Mouse (Mus musculus) myocyte (in vitro differentiated cells): ENCODE measurements around the gene Serpinb1a. TPM values are rescaled to one million over a fixed set of nuclear protein-coding genes. Genes with fewer than 3 reads are reported as not detected.

Source experiments
- H3K27me3 ChIP-seq: one replicate; pipeline ENCODE4 v1.6.1; 2011; ENCODE audit not compliant: control insufficient read depth, insufficient read depth, insufficient read length
- H3K36me3 ChIP-seq: one replicate; pipeline ENCODE4 v1.6.1; 2011; ENCODE audit not compliant: control insufficient read depth, insufficient read depth
- H3K4me2 ChIP-seq: one replicate; pipeline ENCODE4 v1.6.1; 2011; ENCODE audit warnings: low read depth, control low read depth
- H3K4me3 ChIP-seq: one replicate; pipeline ENCODE4 v1.5.1; 2011; ENCODE audit warnings: mild to moderate bottlenecking, control low read depth, moderate library complexity
- H3K79me2 ChIP-seq: one replicate; pipeline ENCODE4 v1.6.1; 2011; ENCODE audit not compliant: control insufficient read depth, insufficient read depth
- H3ac ChIP-seq: one replicate; pipeline ENCODE4 v1.6.1; 2011; ENCODE audit not compliant: control insufficient read depth, insufficient read length
- CEBPB ChIP-seq: IDR thresholded peaks from 2 replicates; pipeline ENCODE4 v1.6.1; 2011; ENCODE audit warnings: mild to moderate bottlenecking, moderate library complexity; ENCODE audit not compliant: poor library complexity, insufficient read depth, severe bottlenecking
- E2F4 ChIP-seq: IDR thresholded peaks from one replicate; pipeline ENCODE4 v1.6.1; 2011; ENCODE audit warnings: mild to moderate bottlenecking, control low read depth, moderate library complexity; ENCODE audit not compliant: insufficient read depth
- MAX ChIP-seq: IDR thresholded peaks from one replicate; pipeline ENCODE4 v1.6.1; 2011; ENCODE audit warnings: low read depth, mild to moderate bottlenecking, control low read depth
- MYOD1 ChIP-seq, 3 experiments: IDR thresholded peaks; one replicate each; pipeline ENCODE4 v1.6.1; 2011; ENCODE audit warnings: control low read depth in 2 of 3, low read depth in 2 of 3, mild to moderate bottlenecking in 2 of 3, moderate library complexity in 1 of 3; ENCODE audit not compliant: insufficient read length in 2 of 3, control insufficient read depth in 1 of 3
- MYOG ChIP-seq, 3 experiments: IDR thresholded peaks; one replicate each; pipeline ENCODE4 v1.6.1; 2011; ENCODE audit warnings: control low read depth in 2 of 3, low read depth in 2 of 3, mild to moderate bottlenecking in 2 of 3; ENCODE audit not compliant: insufficient read length in 2 of 3, control insufficient read depth in 1 of 3, insufficient read depth in 1 of 3
- POLR2A ChIP-seq: IDR thresholded peaks from one replicate; pipeline ENCODE4 v1.6.1; 2011; ENCODE audit warnings: low read depth, mild to moderate bottlenecking, control low read depth, moderate library complexity; ENCODE audit not compliant: insufficient read length
- POLR2AphosphoS2 ChIP-seq: IDR thresholded peaks from one replicate; pipeline ENCODE4 v1.6.1; 2011; ENCODE audit warnings: low read depth, control low read depth; ENCODE audit not compliant: insufficient read length
- REST ChIP-seq: IDR thresholded peaks from one replicate; pipeline ENCODE4 v1.6.1; 2011; ENCODE audit warnings: mild to moderate bottlenecking, control low read depth, moderate library complexity; ENCODE audit not compliant: insufficient read depth, insufficient read length
- SRF ChIP-seq: IDR thresholded peaks from one replicate; pipeline ENCODE4 v1.6.1; 2011; ENCODE audit warnings: low read depth; ENCODE audit not compliant: control insufficient read depth, insufficient read length
- TCF12 ChIP-seq: IDR thresholded peaks from one replicate; pipeline ENCODE4 v1.6.1; 2011; ENCODE audit warnings: mild to moderate bottlenecking, control low read depth; ENCODE audit not compliant: poor library complexity, insufficient read depth, severe bottlenecking
- TCF3 ChIP-seq: IDR thresholded peaks from one replicate; pipeline ENCODE4 v1.6.1; 2011; ENCODE audit warnings: low read depth, control low read depth; ENCODE audit not compliant: insufficient read length
- USF1 ChIP-seq: IDR thresholded peaks from one replicate; pipeline ENCODE4 v1.6.1; 2011; ENCODE audit warnings: low read depth, mild to moderate bottlenecking, control low read depth, moderate library complexity
- polyA plus RNA-seq: library from polyadenylated mRNA; unstranded; fragments of >200 nt; fragmentation: generic; extraction: Trizol; gene quantifications from one replicate; pipeline ENCODE4 v1.2.1, GENCODE M21; 2012; ENCODE audit warnings: missing spikeins

Gene Serpinb1a
- polyA plus RNA-seq, 1 experiment, result 85.1 TPM

- Histone ChIP-seq H3K36me3 (peaks cover 31% of the 10 kb centered on the region), H3ac (no peak overlapping the region), H3K79me2 (no peaks in the 10 kb centered on the region), H3K4me3 (no peak overlapping the region), H3K27me3 (no peaks in the 10 kb centered on the region), H3K4me2 (peak overlapping the region; percentile 41)
- no peak for TF ChIP-seq USF1
- peak; percentile 14 for TF ChIP-seq TCF3
- peak; percentile 67 for TF ChIP-seq TCF12
- TF ChIP-seq E2F4, result no peak
- peak in 2 of 3 experiments; percentile 58 to 89 for TF ChIP-seq MYOG (IDR thresholded peaks at IDR 0.05; ENCODE audit: control insufficient read depth in 1 of 3, insufficient read depth in 1 of 3, insufficient read length in 2 of 3, low read depth in 2 of 3)
- TF ChIP-seq MAX, result no peak
- peak; percentile 89 to 97 (median 90) for TF ChIP-seq MYOD1 (IDR thresholded peaks at IDR 0.05; ENCODE audit: control insufficient read depth in 1 of 3, insufficient read length in 2 of 3, low read depth in 2 of 3)
- no peak for TF ChIP-seq REST
- no peak for TF ChIP-seq POLR2AphosphoS2
- no peak for TF ChIP-seq SRF
These were observed 31.7 kb downstream of the Serpinb1a start for GRCm38 (mm10) chr13:32819241-32819640.

GRCm38 (mm10) chr13:32807624-32808023 is 43.4 kb downstream of the Serpinb1a start:
- peaks cover 31% of the 10 kb centered on the region for H3K36me3 ChIP-seq
- no peak overlapping the region for H3K4me3 ChIP-seq
- H3ac ChIP-seq, result no peak overlapping the region
- no peaks in the 10 kb centered on the region for H3K27me3 ChIP-seq
- peak overlapping the region; percentile 42 for H3K4me2 ChIP-seq
- H3K79me2 ChIP-seq, result peaks cover 61% of the 10 kb centered on the region
- peak in 2 of 3 experiments; percentile 65 to 77 for TF ChIP-seq MYOG (IDR thresholded peaks at IDR 0.05; ENCODE audit: control insufficient read depth in 1 of 3, insufficient read depth in 1 of 3, insufficient read length in 2 of 3, low read depth in 2 of 3)
- no peak for TF ChIP-seq E2F4
- no peak for TF ChIP-seq SRF
- no peak for TF ChIP-seq USF1
- TF ChIP-seq REST, result no peak
- TF ChIP-seq MAX, result no peak
- no peak for TF ChIP-seq POLR2A
- TF ChIP-seq TCF3, result no peak
- peak in 2 of 3 experiments; percentile 73 to 84 for TF ChIP-seq MYOD1 (IDR thresholded peaks at IDR 0.05; ENCODE audit: control insufficient read depth in 1 of 3, insufficient read length in 2 of 3, low read depth in 2 of 3)
- peak; percentile 45 for TF ChIP-seq TCF12
- TF ChIP-seq POLR2AphosphoS2, result no peak
- TF ChIP-seq CEBPB, result no peak

GRCm38 (mm10) chr13:32806820-32807219 is 44.2 kb downstream of the Serpinb1a start:
- TF ChIP-seq MYOD1 (IDR thresholded peaks at IDR 0.05; ENCODE audit: control insufficient read depth in 1 of 3, insufficient read length in 2 of 3, low read depth in 2 of 3) (peak in 1 of 3 experiments; percentile 35), MYOG (IDR thresholded peaks at IDR 0.05; ENCODE audit: control insufficient read depth in 1 of 3, insufficient read depth in 1 of 3, insufficient read length in 2 of 3, low read depth in 2 of 3) (peak in 1 of 3 experiments; percentile 49), TCF3 (no peak), POLR2AphosphoS2 (peak; percentile 67), E2F4 (no peak), POLR2A (peak; percentile 49)
- no peak overlapping the region for H3ac ChIP-seq
- H3K4me2 ChIP-seq, result peak overlapping the region; percentile 99
- H3K36me3 ChIP-seq, result peaks cover 31% of the 10 kb centered on the region
- no peaks in the 10 kb centered on the region for H3K27me3 ChIP-seq
- H3K4me3 ChIP-seq, result peak overlapping the region; percentile 7
- peaks cover 60% of the 10 kb centered on the region for H3K79me2 ChIP-seq

GRCm38 (mm10) chr13:32803701-32804345 is 47.2 kb downstream of the Serpinb1a start:
- Histone ChIP-seq H3K27me3 (no peaks in the 10 kb centered on the region), H3K4me2 (peak overlapping the region; percentile 99), H3K36me3 (peaks cover 19% of the 10 kb centered on the region), H3ac (no peak overlapping the region), H3K79me2 (peaks cover 49% of the 10 kb centered on the region), H3K4me3 (peak overlapping the region; percentile 39)
- TF ChIP-seq TCF3 (no peak), TCF12 (no peak), SRF (no peak)
